Mouse (Mus musculus) midbrain, postnatal 0 days (tissue): ENCODE measurements at regions not wholly inside any gene's neighbourhood (a gene's known extent, or its start where the extent isn't known, plus 50 kb on each side); places are given as distances from the start of the nearest gene placed in this dataset.

ENCODE experiments used
- ATAC-seq: fragments of 200-750 bp; cut with Nextera tagmentation; 2 replicates; pipeline ENCODE4 v1.8.0; 2017; ENCODE audit warnings: moderate number of reproducible peaks, mild to moderate bottlenecking, moderate TSS enrichment, moderate library complexity; ENCODE audit not compliant: low FRiP score
- DNase-seq: peaks from one replicate; pipeline ENCODE4 v3.0.0-alpha.2; 2015; ENCODE audit warnings: low spot score
- H3K27ac ChIP-seq: fragments of 300-500 bp; sonication (generic); 2 replicates; pipeline ENCODE4 v1.5.1; 2014; ENCODE audit warnings: low read depth, mild to moderate bottlenecking, low read length, mixed read lengths
- H3K27me3 ChIP-seq: fragments of 300-500 bp; sonication (generic); 2 replicates; pipeline ENCODE4 v1.6.1; 2014; ENCODE audit warnings: low read length, control low read depth, mixed read lengths; ENCODE audit not compliant: insufficient read depth
- H3K36me3 ChIP-seq: fragments of 300-500 bp; sonication (generic); 2 replicates; pipeline ENCODE4 v1.6.1; 2014; ENCODE audit warnings: low read length, control low read depth, mixed read lengths; ENCODE audit not compliant: insufficient read depth
- H3K4me1 ChIP-seq: fragments of 300-500 bp; sonication (generic); 2 replicates; pipeline ENCODE4 v1.6.1; 2014; ENCODE audit warnings: mild to moderate bottlenecking, control low read depth, antibody characterized with exemption, low read length, mixed read lengths; ENCODE audit not compliant: insufficient read depth
- H3K4me2 ChIP-seq: fragments of 300-500 bp; sonication (generic); 2 replicates; pipeline ENCODE4 v1.6.1; 2014; ENCODE audit warnings: low read depth, mild to moderate bottlenecking, low read length, mixed read lengths; ENCODE audit not compliant: poor library complexity, severe bottlenecking
- H3K4me3 ChIP-seq: fragments of 300-500 bp; sonication (generic); 2 replicates; pipeline ENCODE4 v1.5.1; 2014; ENCODE audit warnings: low read depth, mild to moderate bottlenecking, low read length, moderate library complexity
- H3K9ac ChIP-seq: fragments of 300-500 bp; sonication (generic); replicated peaks from 2 replicates; pipeline ENCODE4 v1.6.1; 2014; ENCODE audit warnings: mild to moderate bottlenecking, low read length, moderate library complexity, mixed read lengths; ENCODE audit not compliant: poor library complexity, severe bottlenecking
- H3K9me3 ChIP-seq: fragments of 300-500 bp; sonication (generic); 2 replicates; pipeline ENCODE4 v1.6.1; 2016; ENCODE audit warnings: low read length, control low read depth
- CTCF ChIP-seq: IDR thresholded peaks from 2 replicates; pipeline ENCODE4 v1.5.1; 2016; ENCODE audit warnings: antibody characterized with exemption, mild to moderate bottlenecking
- WGBS: fragments of 180-500 bp; shearing (Covaris S2); extraction: QIAGEN DNeasy Blood & Tissue Kit; methylation state at CpG from one replicate; pipeline ENCODE4 v1.1.7; 2014; 5-methylcytosine and 5-hydroxymethylcytosine counted together

GRCm38 (mm10) chr4:95451831-95452230 lies 105.5 kb upstream of the Fggy start:
- no peak overlapping the region for H3K27ac ChIP-seq
- no peaks in the 10 kb centered on the region for H3K27me3 ChIP-seq
- H3K4me2 ChIP-seq, result no peak overlapping the region
- no peaks in the 10 kb centered on the region for H3K9me3 ChIP-seq
- no peak overlapping the region for H3K4me3 ChIP-seq
- no peak for DNase-seq
- H3K4me1 ChIP-seq, result no peaks in the 10 kb centered on the region
- TF ChIP-seq CTCF, result no peak
- no peak overlapping the region for H3K9ac ChIP-seq
- 87% methylated on average over 3 of the region's 3 CpGs for WGBS
- no peak for ATAC-seq
- no peaks in the 10 kb centered on the region for H3K36me3 ChIP-seq

DNA sequence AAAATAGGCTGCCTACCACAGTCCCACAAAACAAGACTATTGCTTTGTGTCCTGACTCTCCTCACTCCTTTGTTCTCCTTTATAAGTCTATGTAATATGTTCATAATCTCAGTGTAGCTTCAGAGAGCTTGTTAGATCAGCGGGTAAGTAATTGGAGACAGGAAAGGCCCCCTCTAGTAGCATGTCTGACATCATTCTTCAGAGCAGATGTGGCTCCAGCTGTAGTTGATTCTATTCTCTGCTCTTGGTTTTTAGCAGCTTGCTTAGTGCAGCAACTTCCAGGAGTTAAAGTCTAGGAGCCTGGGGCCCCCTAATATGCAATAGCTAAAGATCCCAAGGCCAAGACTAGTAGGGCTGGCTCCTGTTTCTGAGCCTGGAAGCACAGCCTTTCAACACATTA lies 101.0 kb upstream of the Fggy start:
- Histone ChIP-seq H3K27me3 (no peaks in the 10 kb centered on the region), H3K4me3 (no peak overlapping the region), H3K9me3 (no peaks in the 10 kb centered on the region), H3K27ac (no peak overlapping the region), H3K9ac (no peak overlapping the region), H3K4me1 (no peaks in the 10 kb centered on the region), H3K36me3 (no peaks in the 10 kb centered on the region), H3K4me2 (no peak overlapping the region)
- no peak for DNase-seq
- ATAC-seq, result no peak
- TF ChIP-seq CTCF, result no peak
- WGBS, result 69% methylated on average over 1 of the region's 1 CpGs

DNA sequence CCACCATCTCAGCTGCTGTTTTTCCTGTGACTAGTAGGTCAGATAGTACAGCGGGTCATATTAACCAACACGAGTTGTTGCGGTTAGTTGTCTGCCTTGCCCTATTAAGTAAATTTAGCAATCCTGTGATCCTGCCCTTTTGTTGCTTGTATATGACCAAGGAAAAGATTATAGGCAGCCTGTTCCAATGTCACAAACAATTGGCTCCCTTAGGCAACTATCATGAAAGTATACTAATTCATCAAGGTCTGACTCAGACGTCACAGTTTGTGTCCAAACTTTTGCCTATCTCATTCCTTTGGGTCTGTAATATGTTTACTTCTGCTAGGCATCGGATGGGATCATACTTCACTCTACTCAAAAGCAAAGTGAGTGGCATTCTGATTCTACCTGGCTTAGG lies 100.4 kb upstream of the Fggy start:
- ATAC-seq, result no peak
- no peaks in the 10 kb centered on the region for H3K4me1 ChIP-seq
- H3K27me3 ChIP-seq, result no peaks in the 10 kb centered on the region
- H3K27ac ChIP-seq, result no peak overlapping the region
- no peak overlapping the region for H3K9ac ChIP-seq
- H3K9me3 ChIP-seq, result no peaks in the 10 kb centered on the region
- H3K36me3 ChIP-seq, result no peaks in the 10 kb centered on the region
- no peak for TF ChIP-seq CTCF
- WGBS, result 93% methylated on average over 5 of the region's 5 CpGs
- H3K4me3 ChIP-seq, result no peak overlapping the region
- no peak overlapping the region for H3K4me2 ChIP-seq
- DNase-seq, result no peak

GRCm38 (mm10) chr4:95462476-95462875 lies 94.8 kb upstream of the Fggy start:
- H3K4me1 ChIP-seq, result no peaks in the 10 kb centered on the region
- H3K9ac ChIP-seq, result no peak overlapping the region
- ATAC-seq, result no peak
- H3K4me2 ChIP-seq, result no peak overlapping the region
- DNase-seq, result no peak
- WGBS, result 90% methylated on average over 3 of the region's 3 CpGs
- no peaks in the 10 kb centered on the region for H3K36me3 ChIP-seq
- H3K27ac ChIP-seq, result no peak overlapping the region
- H3K4me3 ChIP-seq, result no peak overlapping the region
- no peak for TF ChIP-seq CTCF
- H3K27me3 ChIP-seq, result no peaks in the 10 kb centered on the region
- no peaks in the 10 kb centered on the region for H3K9me3 ChIP-seq

GRCm38 (mm10) chr4:95463082-95463825 lies 94.1 kb upstream of the Fggy start:
- no peak for TF ChIP-seq CTCF
- no peak overlapping the region for H3K4me3 ChIP-seq
- ATAC-seq (no peak), DNase-seq (no peak)
- H3K9ac ChIP-seq, result no peak overlapping the region
- no peak overlapping the region for H3K27ac ChIP-seq
- H3K4me2 ChIP-seq, result no peak overlapping the region
- no peaks in the 10 kb centered on the region for H3K4me1 ChIP-seq
- 80% methylated on average over 8 of the region's 8 CpGs for WGBS
- H3K36me3 ChIP-seq, result no peaks in the 10 kb centered on the region
- no peaks in the 10 kb centered on the region for H3K9me3 ChIP-seq
- no peaks in the 10 kb centered on the region for H3K27me3 ChIP-seq

DNA sequence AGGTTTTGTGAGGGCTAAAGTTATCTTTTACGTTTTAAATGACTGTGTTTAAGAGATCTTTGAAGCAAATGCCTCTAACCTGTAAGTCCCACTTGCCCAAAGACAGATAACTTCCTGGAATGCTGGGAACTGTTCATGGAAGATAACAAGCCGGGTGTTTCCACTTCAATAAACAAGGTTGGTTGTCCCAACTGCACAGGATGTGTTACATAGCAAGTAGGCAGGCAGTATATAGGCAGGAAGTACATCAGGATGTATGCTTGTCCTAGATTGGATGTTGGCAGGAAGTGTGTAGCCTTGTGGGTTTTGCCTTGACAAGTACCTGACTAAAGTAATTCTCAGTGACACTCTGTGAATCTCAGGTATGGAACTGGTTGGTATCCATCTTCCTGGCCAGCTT lies 90.7 kb upstream of the Fggy start:
- WGBS, result 62% methylated on average over 2 of the region's 2 CpGs
- Histone ChIP-seq H3K36me3 (no peaks in the 10 kb centered on the region), H3K9ac (no peak overlapping the region), H3K4me3 (no peak overlapping the region), H3K4me1 (no peaks in the 10 kb centered on the region), H3K9me3 (no peaks in the 10 kb centered on the region), H3K27ac (no peak overlapping the region), H3K27me3 (no peaks in the 10 kb centered on the region), H3K4me2 (no peak overlapping the region)
- no peak for TF ChIP-seq CTCF
- ATAC-seq, result no peak
- DNase-seq, result no peak
